Mouse (Mus musculus) liver, embryonic 15.5 days (tissue): Measurements from ENCODE around the gene Atp8b2. TPM values are rescaled to one million over a fixed set of nuclear protein-coding genes. Genes with fewer than 3 reads are reported as not detected.

Experiments
- ATAC-seq: fragments of 200-750 bp; cut with Nextera tagmentation; 2 replicates; pipeline ENCODE4 v1.8.0; 2017; ENCODE audit warnings: moderate number of reproducible peaks, mild to moderate bottlenecking, moderate library complexity; ENCODE audit not compliant: insufficient read depth
- H3K27ac ChIP-seq: fragments of 300-500 bp; sonication (generic); replicated peaks from 2 replicates; pipeline ENCODE4 v1.5.1; 2015; ENCODE audit warnings: mild to moderate bottlenecking, inconsistent platforms
- H3K27me3 ChIP-seq: fragments of 300-500 bp; sonication (generic); 2 replicates; pipeline ENCODE4 v1.6.1; 2015; ENCODE audit warnings: mild to moderate bottlenecking, inconsistent platforms
- H3K36me3 ChIP-seq: fragments of 300-500 bp; sonication (generic); replicated peaks from 2 replicates; pipeline ENCODE4 v1.6.1; 2015; ENCODE audit warnings: moderate library complexity, mild to moderate bottlenecking, inconsistent platforms
- H3K4me1 ChIP-seq: fragments of 300-500 bp; sonication (generic); replicated peaks from 2 replicates; pipeline ENCODE4 v1.6.1; 2015; ENCODE audit warnings: inconsistent platforms
- H3K4me2 ChIP-seq: fragments of 300-500 bp; sonication (generic); 2 replicates; pipeline ENCODE4 v1.6.1; 2015; ENCODE audit warnings: moderate library complexity, mild to moderate bottlenecking, inconsistent platforms
- H3K4me3 ChIP-seq: fragments of 300-500 bp; sonication (generic); replicated peaks from 2 replicates; pipeline ENCODE4 v1.5.1; 2015; ENCODE audit warnings: mild to moderate bottlenecking, inconsistent platforms
- H3K9ac ChIP-seq: fragments of 300-500 bp; sonication (generic); 2 replicates; pipeline ENCODE4 v1.6.1; 2015; ENCODE audit warnings: moderate library complexity, mild to moderate bottlenecking, inconsistent platforms
- H3K9me3 ChIP-seq: fragments of 300-500 bp; sonication (generic); replicated peaks from 2 replicates; pipeline ENCODE4 v1.6.1; 2016; ENCODE audit warnings: inconsistent platforms
- WGBS: fragments of 180-500 bp; shearing (Covaris S2); methylation state at CpG from one replicate; pipeline ENCODE4 v1.1.7; 2015; ENCODE audit warnings: mixed read lengths; ENCODE audit not compliant: insufficient replicate concordance; 5-methylcytosine and 5-hydroxymethylcytosine counted together
- microRNA-seq: library from miRNA; unstranded; fragments of <30 nt; microRNA quantifications from one replicate; pipeline ENCODE4, GENCODE M21; 2016
- polyA plus RNA-seq: library from polyadenylated mRNA; unstranded; fragments of >200 nt; fragmentation: Nextera tagmentation; extraction: Ambion mirVana; gene quantifications from 2 replicates; pipeline ENCODE4 v1.2.1, GENCODE M21; 2015

Atp8b2 gene
- polyA plus RNA-seq, 1 experiment from 2014 or later, result 1.3 TPM

GRCm38 (mm10) chr3:89898870-89899510 lies 64.3 kb downstream of the Atp8b2 start:
- no peak overlapping the region for H3K4me2 ChIP-seq
- H3K4me1 ChIP-seq, result peaks cover 46% of the 10 kb centered on the region
- WGBS, result 44% methylated on average over 5 of the region's 5 CpGs
- H3K9ac ChIP-seq, result no peak overlapping the region
- no peaks in the 10 kb centered on the region for H3K36me3 ChIP-seq
- ATAC-seq, result no peak
- no peak overlapping the region for H3K4me3 ChIP-seq
- peak overlapping the region; percentile 71 for H3K27ac ChIP-seq
- peaks cover 4% of the 10 kb centered on the region; the same call in 1 of the 2 replicates for H3K27me3 ChIP-seq
- H3K9me3 ChIP-seq, result no peaks in the 10 kb centered on the region

- no peak overlapping the region for H3K4me2 ChIP-seq
- peaks cover 42% of the 10 kb centered on the region for H3K4me1 ChIP-seq
- no peaks in the 10 kb centered on the region for H3K36me3 ChIP-seq
- no peak overlapping the region for H3K9ac ChIP-seq
- H3K27ac ChIP-seq, result no peak overlapping the region
- no peak for ATAC-seq
- H3K9me3 ChIP-seq, result no peaks in the 10 kb centered on the region
- 66% methylated on average over 10 of the region's 10 CpGs for WGBS
- peaks cover 4% of the 10 kb centered on the region; the same call in 1 of the 2 replicates for H3K27me3 ChIP-seq
- H3K4me3 ChIP-seq, result no peak overlapping the region
These were observed 65.3 kb downstream of the Atp8b2 start for GRCm38 (mm10) chr3:89898011-89898410.

- WGBS, result 71% methylated on average over 8 of the region's 8 CpGs
- Histone ChIP-seq H3K36me3 (0 out of 2 replicates have a peak, but pooled peaks cover 3% of the 10 kb centered on the region), H3K27ac (no peak overlapping the region), H3K9me3 (no peaks in the 10 kb centered on the region), H3K4me2 (no peak overlapping the region), H3K4me1 (peaks cover 45% of the 10 kb centered on the region), H3K27me3 (peaks cover 4% of the 10 kb centered on the region; the same call in 1 of the 2 replicates), H3K4me3 (no peak overlapping the region), H3K9ac (no peak overlapping the region)
- ATAC-seq, result no peak
These were observed 66.0 kb downstream of the Atp8b2 start for GRCm38 (mm10) chr3:89897204-89897796.

GRCm38 (mm10) chr3:89896571-89896970 lies 66.7 kb downstream of the Atp8b2 start:
- ATAC-seq, result no peak
- Histone ChIP-seq H3K27me3 (peaks cover 4% of the 10 kb centered on the region; the same call in 1 of the 2 replicates), H3K4me1 (peaks cover 38% of the 10 kb centered on the region), H3K9me3 (no peaks in the 10 kb centered on the region), H3K36me3 (0 out of 2 replicates have a peak, but pooled peaks cover 3% of the 10 kb centered on the region), H3K4me3 (no peak overlapping the region), H3K27ac (no peak overlapping the region), H3K4me2 (no peak overlapping the region), H3K9ac (no peak overlapping the region)
- WGBS, result 36% methylated on average over 5 of the region's 5 CpGs

- 0 out of 2 replicates have a peak, but pooled peaks have one; percentile 8 for ATAC-seq
- H3K4me1 ChIP-seq, result peaks cover 20% of the 10 kb centered on the region
- H3K9ac ChIP-seq, result no peak overlapping the region
- no peaks in the 10 kb centered on the region for H3K9me3 ChIP-seq
- no peak overlapping the region for H3K27ac ChIP-seq
- H3K27me3 ChIP-seq, result peaks cover 12% of the 10 kb centered on the region; the same call in 1 of the 2 replicates
- WGBS, result 73% methylated on average over 5 of the region's 5 CpGs
- H3K4me2 ChIP-seq, result no peak overlapping the region
- H3K4me3 ChIP-seq, result no peak overlapping the region
- H3K36me3 ChIP-seq, result 0 out of 2 replicates have a peak, but pooled peaks cover 3% of the 10 kb centered on the region
These were observed 70.7 kb downstream of the Atp8b2 start for GRCm38 (mm10) chr3:89892517-89893106.

GRCm38 (mm10) chr3:89891696-89892095 lies 71.6 kb downstream of the Atp8b2 start:
- Histone ChIP-seq H3K27ac (no peak overlapping the region), H3K36me3 (peaks cover 6% of the 10 kb centered on the region; the same call in 1 of the 2 replicates), H3K9me3 (no peaks in the 10 kb centered on the region), H3K9ac (no peak overlapping the region), H3K4me3 (no peak overlapping the region), H3K4me2 (no peak overlapping the region), H3K27me3 (peaks cover 12% of the 10 kb centered on the region; the same call in 1 of the 2 replicates), H3K4me1 (peaks cover 28% of the 10 kb centered on the region)
- no peak for ATAC-seq

GRCm38 (mm10) chr3:89889841-89890430 lies 73.4 kb downstream of the Atp8b2 start:
- Histone ChIP-seq H3K27ac (no peak overlapping the region), H3K9ac (no peak overlapping the region), H3K4me1 (peaks cover 30% of the 10 kb centered on the region), H3K4me3 (no peak overlapping the region), H3K36me3 (peaks cover 13% of the 10 kb centered on the region; the same call in 1 of the 2 replicates), H3K27me3 (peaks cover 9% of the 10 kb centered on the region; the same call in 1 of the 2 replicates), H3K4me2 (no peak overlapping the region), H3K9me3 (no peaks in the 10 kb centered on the region)
- WGBS, result 61% methylated on average over 8 of the region's 8 CpGs
- no peak for ATAC-seq

Small RNA genes lying within 50 kb of the gene (microRNA-seq; reads per million reads assigned to microRNA genes)
- 1.3 reads per million for gene Mir7669

Other genes starting within 250 kb of the Atp8b2 start
- 8.0 and 8.3 TPM in 2 replicates for gene Adar, start 248.5 kb downstream of the Atp8b2 start, polyA plus RNA-seq
- gene Chrnb2, start 198.9 kb downstream of the Atp8b2 start, polyA plus RNA-seq, result 0.16 and 0.17 TPM in 2 replicates
- gene Ube2q1, start 189.9 kb downstream of the Atp8b2 start, polyA plus RNA-seq, result 3.1 and 3.5 TPM in 2 replicates
- 0.93 and 1.2 TPM in 2 replicates for gene She, start 132.1 kb downstream of the Atp8b2 start, polyA plus RNA-seq
- gene Il6ra, start 50.3 kb downstream of the Atp8b2 start, polyA plus RNA-seq, result 5.3 and 6.3 TPM in 2 replicates
- 118 and 124 TPM in 2 replicates for gene Hax1, start 35.3 kb upstream of the Atp8b2 start, polyA plus RNA-seq
- 71.4 and 75.6 TPM in 2 replicates for gene 4933434E20Rik, start 88.1 kb upstream of the Atp8b2 start, polyA plus RNA-seq
- 54.0 and 61.5 TPM in 2 replicates for gene Ubap2l, start 89.1 kb upstream of the Atp8b2 start, polyA plus RNA-seq
- gene Tpm3, start 109.1 kb upstream of the Atp8b2 start, polyA plus RNA-seq, result 185 and 190 TPM in 2 replicates
- gene Nup210l, start 140.6 kb upstream of the Atp8b2 start, polyA plus RNA-seq, result 0.05 and 0.08 TPM in 2 replicates